Mouse (Mus musculus) gastrocnemius, postnatal 14 days (tissue): ENCODE results near the gene Polr3b. TPM values are rescaled to one million over a fixed set of nuclear protein-coding genes. Genes with fewer than 3 reads are reported as not detected.

Experiments used
- DNase-seq: peaks from one replicate; pipeline ENCODE4 v3.0.0; 2021; ENCODE audit warnings: mixed read lengths
- intact Hi-C: fragments of 180-260 bp; cut with DNase I; formaldehyde crosslinking; loops from one replicate; pipeline ENCODE4 v1.15.1; 2025; ENCODE audit warnings: low total_unique reads
- total RNA-seq, 2 experiments: library from RNA; stranded (reverse); gene quantifications; 2 replicates each; pipeline ENCODE4 v1.2.3; 2021

Polr3b gene
- total RNA-seq, 2 experiments from 2014 or later = 13.0 to 13.1 TPM

- no peak for DNase-seq
- intact Hi-C loops = loop anchor here (10.0 kb wide), 1 partner anchor 90 kb away; no protein-coding TSS in a partner anchor
Observed at GRCm38 (mm10) chr10:84604335-84604734, 17.8 kb upstream of the Polr3b start.

GRCm38 (mm10) chr10:84608361-84608760, 13.7 kb upstream of the Polr3b start:
- intact Hi-C loops = loop anchor here (10.0 kb wide), 1 partner anchor 94 kb away; no protein-coding TSS in a partner anchor
- no peak for DNase-seq

GRCm38 (mm10) chr10:84610324-84610723, 11.8 kb upstream of the Polr3b start:
- intact Hi-C loops = no loop called here
- DNase-seq = no peak

- no peak for DNase-seq
- intact Hi-C loops = no loop called here
Observed at GRCm38 (mm10) chr10:84610783-84611182, 11.3 kb upstream of the Polr3b start.

GRCm38 (mm10) chr10:84611664-84612063, 10.4 kb upstream of the Polr3b start:
- no peak for DNase-seq
- intact Hi-C loops = no loop called here

- no peak for DNase-seq
- intact Hi-C loops = no loop called here
Observed at GRCm38 (mm10) chr10:84612281-84612680, 9.8 kb upstream of the Polr3b start.

- no peak for DNase-seq
- intact Hi-C loops = no loop called here
Observed at GRCm38 (mm10) chr10:84613366-84613765, 8.7 kb upstream of the Polr3b start.

GRCm38 (mm10) chr10:84615076-84615475, 7.0 kb upstream of the Polr3b start:
- no peak for DNase-seq
- intact Hi-C loops = no loop called here

GRCm38 (mm10) chr10:84631182-84631581, 9.1 kb downstream of the Polr3b start:
- DNase-seq = peak; percentile 24

GRCm38 (mm10) chr10:84632005-84632404, 9.9 kb downstream of the Polr3b start:
- DNase-seq = no peak
- intact Hi-C loops = loop anchor here (5.0 kb wide), 1 partner anchor 115 kb away; no protein-coding TSS in a partner anchor

More at GRCm38 (mm10) chr10:84631182-84631581, 9.1 kb downstream of the Polr3b start:
- intact Hi-C loops = loop anchor here (5.0 kb wide), 1 partner anchor 114 kb away; no protein-coding TSS in a partner anchor

GRCm38 (mm10) chr10:84636656-84637055, 14.6 kb downstream of the Polr3b start:
- peak; percentile 69 for DNase-seq
- intact Hi-C loops = no loop called here

- intact Hi-C loops = no loop called here
- no peak for DNase-seq
Observed at GRCm38 (mm10) chr10:84638382-84638781, 16.3 kb downstream of the Polr3b start.

GRCm38 (mm10) chr10:84639525-84640287, 17.6 kb downstream of the Polr3b start:
- no peak for DNase-seq
- intact Hi-C loops = loop anchor here (5.0 kb wide), 1 partner anchor 408 kb away; no protein-coding TSS in a partner anchor

- intact Hi-C loops = loop anchor here (5.0 kb wide), 1 partner anchor 406 kb away; no protein-coding TSS in a partner anchor
- DNase-seq = no peak
Observed at GRCm38 (mm10) chr10:84640861-84641260, 18.8 kb downstream of the Polr3b start.

GRCm38 (mm10) chr10:84641576-84641975, 19.5 kb downstream of the Polr3b start:
- DNase-seq = no peak
- intact Hi-C loops = loop anchor here (5.0 kb wide), 1 partner anchor 406 kb away; no protein-coding TSS in a partner anchor

GRCm38 (mm10) chr10:84645940-84646339, 23.8 kb downstream of the Polr3b start:
- no peak for DNase-seq
- intact Hi-C loops = no loop called here

- no peak for DNase-seq
- intact Hi-C loops = no loop called here
Observed at GRCm38 (mm10) chr10:84646506-84647102, 24.5 kb downstream of the Polr3b start.

- DNase-seq = no peak
Observed at GRCm38 (mm10) chr10:84647264-84647663, 25.2 kb downstream of the Polr3b start.

GRCm38 (mm10) chr10:84648911-84649310, 26.8 kb downstream of the Polr3b start:
- no peak for DNase-seq
- intact Hi-C loops = no loop called here

More at GRCm38 (mm10) chr10:84647264-84647663, 25.2 kb downstream of the Polr3b start:
- intact Hi-C loops = no loop called here

- intact Hi-C loops = loop anchor here (5.0 kb wide), 1 partner anchor 48 kb away; no protein-coding TSS in a partner anchor
Observed at GRCm38 (mm10) chr10:84654029-84654428, 31.9 kb downstream of the Polr3b start.

More at GRCm38 (mm10) chr10:84654029-84654428, 31.9 kb downstream of the Polr3b start:
- DNase-seq = no peak
